Mouse (Mus musculus): ENCODE results near the gene Parp8. TPM values are rescaled to one million over a fixed set of nuclear protein-coding genes. Genes with fewer than 3 reads are reported as not detected.
"Not testable (repeated sequence)": the region's sequence is repeated elsewhere in the genome, so short reads cannot be mapped to it uniquely, and the experiment has no call there.

Gene Parp8
- polyA plus RNA-seq, 1 experiment from 2014 or later, result 15.6 TPM

GRCm38 (mm10) chr13:116946566-116946965 lies 78.8 kb downstream of the Parp8 start:
- H3K9ac ChIP-seq (ENCODE audit: low read depth, low read length), result no peak overlapping the region
- H3K4me1 ChIP-seq (ENCODE audit: control insufficient read depth, insufficient read depth, low read length), result peaks cover 6% of the 10 kb centered on the region
- no peaks in the 10 kb centered on the region for H3K9me3 ChIP-seq (replicated peaks; ENCODE audit: control insufficient read depth, low read length)
- no peaks in the 10 kb centered on the region for H3K27me3 ChIP-seq (ENCODE audit: control insufficient read depth, insufficient read depth, low read length)
- H3K36me3 ChIP-seq (ENCODE audit: control insufficient read depth, insufficient read depth, low read length), result no peaks in the 10 kb centered on the region
- H3K4me3 ChIP-seq (ENCODE audit: low read depth, low read length), result no peak overlapping the region
- no peak overlapping the region for H3K27ac ChIP-seq (ENCODE audit: low read depth, low read length)
- no peak for ATAC-seq (replicated peaks; ENCODE audit: insufficient number of reproducible peaks, low FRiP score, low TSS enrichment)
- no peak overlapping the region for H3K4me2 ChIP-seq
- 56% methylated on average over 4 of the region's 4 CpGs for WGBS (ENCODE audit: insufficient replicate concordance)

- Histone ChIP-seq H3K4me1 (ENCODE audit: control insufficient read depth, insufficient read depth, low read length) (peaks cover 3% of the 10 kb centered on the region; the same call in 1 of the 2 replicates), H3K9ac (ENCODE audit: low read depth, low read length) (no peak overlapping the region), H3K4me3 (ENCODE audit: low read depth, low read length) (no peak overlapping the region), H3K27ac (ENCODE audit: low read depth, low read length) (no peak overlapping the region), H3K36me3 (ENCODE audit: control insufficient read depth, insufficient read depth, low read length) (no peaks in the 10 kb centered on the region), H3K9me3 (replicated peaks; ENCODE audit: control insufficient read depth, low read length) (no peaks in the 10 kb centered on the region), H3K4me2 (no peak overlapping the region), H3K27me3 (ENCODE audit: control insufficient read depth, insufficient read depth, low read length) (no peaks in the 10 kb centered on the region)
- 74% methylated on average over 13 of the region's 13 CpGs for WGBS (ENCODE audit: insufficient replicate concordance)
- no peak for ATAC-seq (replicated peaks; ENCODE audit: insufficient number of reproducible peaks, low FRiP score, low TSS enrichment)
Measured at GRCm38 (mm10) chr13:116941280-116942015, 83.9 kb downstream of the Parp8 start.

GRCm38 (mm10) chr13:116940761-116941160 lies 84.6 kb downstream of the Parp8 start:
- Histone ChIP-seq H3K27ac (ENCODE audit: low read depth, low read length) (no peak overlapping the region), H3K36me3 (ENCODE audit: control insufficient read depth, insufficient read depth, low read length) (no peaks in the 10 kb centered on the region), H3K4me1 (ENCODE audit: control insufficient read depth, insufficient read depth, low read length) (peaks cover 3% of the 10 kb centered on the region; the same call in 1 of the 2 replicates), H3K9ac (ENCODE audit: low read depth, low read length) (no peak overlapping the region), H3K27me3 (ENCODE audit: control insufficient read depth, insufficient read depth, low read length) (no peaks in the 10 kb centered on the region), H3K4me3 (ENCODE audit: low read depth, low read length) (no peak overlapping the region), H3K9me3 (replicated peaks; ENCODE audit: control insufficient read depth, low read length) (no peaks in the 10 kb centered on the region), H3K4me2 (no peak overlapping the region)
- ATAC-seq (replicated peaks; ENCODE audit: insufficient number of reproducible peaks, low FRiP score, low TSS enrichment), result no peak
- 85% methylated on average over 7 of the region's 7 CpGs for WGBS (ENCODE audit: insufficient replicate concordance)

- H3K4me3 ChIP-seq (ENCODE audit: low read depth, low read length); H3K9ac ChIP-seq (ENCODE audit: low read depth, low read length); H3K27ac ChIP-seq (ENCODE audit: low read depth, low read length); ATAC-seq (replicated peaks; ENCODE audit: insufficient number of reproducible peaks, low FRiP score, low TSS enrichment); H3K9me3 ChIP-seq (replicated peaks; ENCODE audit: control insufficient read depth, low read length); H3K27me3 ChIP-seq (ENCODE audit: control insufficient read depth, insufficient read depth, low read length); H3K4me1 ChIP-seq (ENCODE audit: control insufficient read depth, insufficient read depth, low read length); H3K36me3 ChIP-seq (ENCODE audit: control insufficient read depth, insufficient read depth, low read length); H3K4me2 ChIP-seq: not testable (repeated sequence)
- 87% methylated on average over 3 of the region's 3 CpGs for WGBS (ENCODE audit: insufficient replicate concordance)
Measured at GRCm38 (mm10) chr13:116937019-116937418, 88.3 kb downstream of the Parp8 start.

- Histone ChIP-seq H3K9me3 (replicated peaks; ENCODE audit: control insufficient read depth, low read length) (no peaks in the 10 kb centered on the region), H3K4me2 (no peak overlapping the region), H3K27me3 (ENCODE audit: control insufficient read depth, insufficient read depth, low read length) (no peaks in the 10 kb centered on the region), H3K27ac (ENCODE audit: low read depth, low read length) (no peak overlapping the region), H3K4me3 (ENCODE audit: low read depth, low read length) (no peak overlapping the region), H3K4me1 (ENCODE audit: control insufficient read depth, insufficient read depth, low read length) (no peaks in the 10 kb centered on the region), H3K9ac (ENCODE audit: low read depth, low read length) (no peak overlapping the region), H3K36me3 (ENCODE audit: control insufficient read depth, insufficient read depth, low read length) (no peaks in the 10 kb centered on the region)
- WGBS (ENCODE audit: insufficient replicate concordance), result 79% methylated on average over 6 of the region's 6 CpGs
- ATAC-seq (replicated peaks; ENCODE audit: insufficient number of reproducible peaks, low FRiP score, low TSS enrichment), result no peak
Measured at GRCm38 (mm10) chr13:116917387-116917930, 107.9 kb downstream of the Parp8 start.

- no peak overlapping the region for H3K9ac ChIP-seq (ENCODE audit: low read depth, low read length)
- H3K4me1 ChIP-seq (ENCODE audit: control insufficient read depth, insufficient read depth, low read length), result no peaks in the 10 kb centered on the region
- H3K36me3 ChIP-seq (ENCODE audit: control insufficient read depth, insufficient read depth, low read length), result no peaks in the 10 kb centered on the region
- H3K27ac ChIP-seq (ENCODE audit: low read depth, low read length), result no peak overlapping the region
- no peaks in the 10 kb centered on the region for H3K27me3 ChIP-seq (ENCODE audit: control insufficient read depth, insufficient read depth, low read length)
- no peak overlapping the region for H3K4me2 ChIP-seq
- no peak for ATAC-seq (replicated peaks; ENCODE audit: insufficient number of reproducible peaks, low FRiP score, low TSS enrichment)
- 80% methylated on average over 3 of the region's 3 CpGs for WGBS (ENCODE audit: insufficient replicate concordance)
- H3K9me3 ChIP-seq (replicated peaks; ENCODE audit: control insufficient read depth, low read length), result no peaks in the 10 kb centered on the region
- H3K4me3 ChIP-seq (ENCODE audit: low read depth, low read length), result no peak overlapping the region
Measured at GRCm38 (mm10) chr13:116908284-116908683, 117.1 kb downstream of the Parp8 start.

GRCm38 (mm10) chr13:116903394-116903793 lies 121.9 kb downstream of the Parp8 start:
- no peak overlapping the region for H3K4me3 ChIP-seq (ENCODE audit: low read depth, low read length)
- H3K9me3 ChIP-seq (replicated peaks; ENCODE audit: control insufficient read depth, low read length), result no peaks in the 10 kb centered on the region
- H3K4me2 ChIP-seq, result no peak overlapping the region
- no peaks in the 10 kb centered on the region for H3K36me3 ChIP-seq (ENCODE audit: control insufficient read depth, insufficient read depth, low read length)
- H3K9ac ChIP-seq (ENCODE audit: low read depth, low read length), result no peak overlapping the region
- no peaks in the 10 kb centered on the region for H3K27me3 ChIP-seq (ENCODE audit: control insufficient read depth, insufficient read depth, low read length)
- ATAC-seq (replicated peaks; ENCODE audit: insufficient number of reproducible peaks, low FRiP score, low TSS enrichment), result no peak
- no peak overlapping the region for H3K27ac ChIP-seq (ENCODE audit: low read depth, low read length)
- 84% methylated on average over 5 of the region's 5 CpGs for WGBS (ENCODE audit: insufficient replicate concordance)
- no peaks in the 10 kb centered on the region for H3K4me1 ChIP-seq (ENCODE audit: control insufficient read depth, insufficient read depth, low read length)

GRCm38 (mm10) chr13:116898395-116898794 lies 126.9 kb downstream of the Parp8 start:
- Histone ChIP-seq H3K4me1 (ENCODE audit: control insufficient read depth, insufficient read depth, low read length) (no peaks in the 10 kb centered on the region), H3K4me3 (ENCODE audit: low read depth, low read length) (no peak overlapping the region), H3K9ac (ENCODE audit: low read depth, low read length) (no peak overlapping the region), H3K4me2 (no peak overlapping the region), H3K27ac (ENCODE audit: low read depth, low read length) (no peak overlapping the region), H3K27me3 (ENCODE audit: control insufficient read depth, insufficient read depth, low read length) (no peaks in the 10 kb centered on the region), H3K36me3 (ENCODE audit: control insufficient read depth, insufficient read depth, low read length) (no peaks in the 10 kb centered on the region), H3K9me3 (replicated peaks; ENCODE audit: control insufficient read depth, low read length) (no peaks in the 10 kb centered on the region)
- ATAC-seq (replicated peaks; ENCODE audit: insufficient number of reproducible peaks, low FRiP score, low TSS enrichment), result no peak
- WGBS (ENCODE audit: insufficient replicate concordance), result 78% methylated on average over 5 of the region's 5 CpGs

GRCm38 (mm10) chr13:116897711-116898110 lies 127.6 kb downstream of the Parp8 start:
- no peaks in the 10 kb centered on the region for H3K9me3 ChIP-seq (replicated peaks; ENCODE audit: control insufficient read depth, low read length)
- no peak overlapping the region for H3K4me2 ChIP-seq
- H3K36me3 ChIP-seq (ENCODE audit: control insufficient read depth, insufficient read depth, low read length), result no peaks in the 10 kb centered on the region
- WGBS (ENCODE audit: insufficient replicate concordance), result 85% methylated on average over 1 of the region's 1 CpGs
- no peaks in the 10 kb centered on the region for H3K27me3 ChIP-seq (ENCODE audit: control insufficient read depth, insufficient read depth, low read length)
- no peaks in the 10 kb centered on the region for H3K4me1 ChIP-seq (ENCODE audit: control insufficient read depth, insufficient read depth, low read length)
- H3K9ac ChIP-seq (ENCODE audit: low read depth, low read length), result no peak overlapping the region
- H3K4me3 ChIP-seq (ENCODE audit: low read depth, low read length), result no peak overlapping the region
- ATAC-seq (replicated peaks; ENCODE audit: insufficient number of reproducible peaks, low FRiP score, low TSS enrichment), result no peak
- H3K27ac ChIP-seq (ENCODE audit: low read depth, low read length), result no peak overlapping the region

Measured in heart, embryonic 11.5 days (tissue).